Mouse (Mus musculus): ENCODE measurements around the gene Bsg. TPM values are rescaled to one million over a fixed set of nuclear protein-coding genes. Genes with fewer than 3 reads are reported as not detected.

Bsg gene
- polyA plus RNA-seq, 2 experiments = 763 to 805 TPM

DNA sequence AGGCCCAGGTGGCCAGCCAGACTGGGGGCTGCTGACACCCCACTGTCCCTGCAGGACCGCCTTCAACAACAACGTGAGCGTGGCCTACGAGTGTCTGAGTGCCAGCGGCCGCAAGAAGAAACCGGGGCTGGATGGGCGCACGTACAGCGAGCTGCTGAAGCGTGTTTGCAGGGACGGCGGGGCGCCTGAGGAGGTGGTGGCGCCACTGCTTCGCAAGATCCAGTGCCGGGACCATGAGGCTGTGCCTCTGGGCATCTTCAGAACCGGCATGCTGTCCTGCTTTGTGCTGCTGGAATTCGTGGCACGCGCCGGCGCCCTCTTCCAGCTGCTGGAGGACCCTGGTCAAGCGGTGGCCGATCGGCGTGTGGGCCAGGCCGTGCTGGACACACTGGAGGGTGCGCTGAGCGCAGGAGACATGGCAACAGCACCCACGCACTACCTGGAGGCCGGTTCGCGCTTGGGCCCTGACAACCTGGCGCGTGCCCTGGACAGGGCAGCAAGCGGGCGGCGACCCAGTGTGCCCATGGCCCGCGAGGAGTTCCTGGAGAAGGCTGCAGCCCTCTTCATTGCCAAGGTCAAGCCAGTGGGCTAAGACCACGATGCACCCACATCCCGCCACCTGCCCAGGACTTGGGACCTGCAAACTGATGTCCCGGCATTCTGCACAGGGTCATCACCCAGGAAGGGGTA, 28.8 kb upstream of the Bsg start:
- DNase-seq (ENCODE audit: low spot score) (no peak), ATAC-seq (ENCODE audit: low FRiP score, low read depth) (no peak)
- Histone ChIP-seq H3K4me3 (replicated peaks; ENCODE audit: low read length) (no peak overlapping the region), H3K27me3 (ENCODE audit: control insufficient read depth, insufficient read depth, low read length) (no peaks in the 10 kb centered on the region), H3K4me2 (replicated peaks; ENCODE audit: low read depth, low read length, severe bottlenecking) (no peak overlapping the region), H3K36me3 (ENCODE audit: control insufficient read depth, insufficient read depth, low read length) (peaks cover 12% of the 10 kb centered on the region; the same call in 1 of the 2 replicates), H3K4me1 (ENCODE audit: control insufficient read depth, insufficient read depth, low read length) (peaks cover 1% of the 10 kb centered on the region), H3K27ac (replicated peaks; ENCODE audit: low read depth, low read length) (no peak overlapping the region), H3K9me3 (ENCODE audit: control insufficient read depth, low read length) (no peaks in the 10 kb centered on the region), H3K9ac (ENCODE audit: low read depth, low read length, severe bottlenecking) (no peak overlapping the region)
- WGBS = 48% methylated on average over 38 of the region's 44 CpGs
- no peak for TF ChIP-seq POLR2A (IDR thresholded peaks at IDR 0.05; ENCODE audit: borderline replicate concordance, extremely low read depth, insufficient read depth, insufficient read length)

DNA sequence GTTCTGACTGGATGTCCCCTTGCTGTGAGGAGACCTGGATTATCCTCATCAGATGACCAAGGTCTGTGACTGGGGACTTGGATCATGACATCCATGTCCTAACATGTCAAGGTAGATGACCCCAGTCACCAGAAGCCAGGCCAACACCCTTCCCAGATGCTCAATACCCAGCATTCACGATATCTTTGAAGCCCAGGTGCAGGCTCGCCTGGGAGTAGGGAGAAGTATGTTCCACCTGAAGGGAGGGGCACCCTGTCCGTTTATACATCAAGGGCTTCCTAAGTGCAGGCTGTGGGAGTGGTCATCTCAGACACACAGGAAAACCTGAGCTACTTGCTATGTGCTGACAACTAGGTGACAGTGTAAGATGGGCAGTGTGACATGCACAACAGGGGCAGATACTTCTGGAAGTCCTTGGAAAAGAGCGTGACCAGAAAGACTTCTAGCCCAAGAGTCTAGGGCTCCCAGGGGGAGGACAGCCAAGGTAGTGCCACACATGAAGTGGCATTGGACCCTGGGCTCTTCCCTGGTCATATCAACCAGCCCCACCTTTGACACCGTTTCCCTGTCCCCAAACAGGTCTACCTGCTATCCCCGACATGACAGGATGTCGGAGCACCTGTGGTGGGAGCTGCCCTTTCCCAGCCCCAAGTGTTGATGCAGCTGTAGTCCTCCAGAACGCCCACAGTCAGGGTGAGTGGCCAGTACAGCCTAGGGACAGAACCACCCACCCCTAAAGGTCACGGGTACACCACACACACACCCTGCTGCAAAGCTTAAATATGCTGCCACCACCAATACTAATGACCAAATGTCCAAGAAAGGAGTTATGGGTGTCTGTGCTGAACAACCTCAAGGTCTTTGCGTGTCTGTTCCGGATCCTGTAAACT, 23.4 kb upstream of the Bsg start:
- Histone ChIP-seq H3K4me2 (replicated peaks; ENCODE audit: low read depth, low read length, severe bottlenecking) (peak overlapping the region; percentile 67), H3K4me3 (replicated peaks; ENCODE audit: low read length) (peak overlapping the region; percentile 78), H3K4me1 (ENCODE audit: control insufficient read depth, insufficient read depth, low read length) (peaks cover 16% of the 10 kb centered on the region), H3K27me3 (ENCODE audit: control insufficient read depth, insufficient read depth, low read length) (no peaks in the 10 kb centered on the region), H3K36me3 (ENCODE audit: control insufficient read depth, insufficient read depth, low read length) (peaks cover 23% of the 10 kb centered on the region), H3K27ac (replicated peaks; ENCODE audit: low read depth, low read length) (peak overlapping the region; percentile 71), H3K9me3 (ENCODE audit: control insufficient read depth, low read length) (no peaks in the 10 kb centered on the region), H3K9ac (ENCODE audit: low read depth, low read length, severe bottlenecking) (peak overlapping the region; percentile 82)
- DNase-seq (ENCODE audit: low spot score) (no peak), ATAC-seq (ENCODE audit: low FRiP score, low read depth) (no peak)
- WGBS = 34% methylated on average over 11 of the region's 11 CpGs
- TF ChIP-seq POLR2A (IDR thresholded peaks at IDR 0.05; ENCODE audit: borderline replicate concordance, extremely low read depth, insufficient read depth, insufficient read length) = no peak

DNA sequence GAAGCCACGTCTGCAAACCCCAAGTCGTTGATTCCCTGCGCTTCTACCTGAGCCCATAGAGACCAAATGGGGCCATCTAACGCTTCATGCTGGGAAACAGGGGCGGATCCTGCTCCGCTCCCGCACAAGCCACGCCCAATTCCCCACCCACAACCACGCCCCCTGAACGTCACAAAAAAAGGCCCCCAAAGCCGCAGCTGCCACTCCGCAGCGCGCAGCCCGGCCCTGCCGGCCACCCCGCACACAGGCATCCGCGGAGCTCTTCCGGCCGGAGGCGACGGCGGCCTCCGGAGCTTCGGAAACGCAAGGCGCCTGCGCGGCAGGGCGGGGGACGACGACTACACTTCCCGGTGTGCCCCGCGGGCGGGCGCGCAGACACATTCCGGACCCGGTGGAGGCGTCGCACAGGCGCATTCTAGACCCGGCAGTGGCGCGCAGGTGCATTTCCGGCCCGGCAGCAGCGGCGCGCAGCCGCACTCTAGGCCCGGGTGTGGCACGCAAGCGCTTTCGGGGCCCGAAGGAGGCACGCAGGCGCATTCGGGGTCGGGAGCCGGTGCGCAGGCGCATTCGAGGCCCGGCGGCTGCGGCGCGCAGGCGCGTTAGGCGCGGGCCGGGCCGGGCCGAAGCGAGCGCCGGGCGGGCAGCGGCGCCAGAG, 22.6 kb upstream of the Bsg start, which contains the start of gene Cdc34:
Gene Cdc34, plus strand, starts transcription at position 605 of the 655 bp plus-strand sequence.
- Histone ChIP-seq H3K4me3 (replicated peaks; ENCODE audit: low read length) (peak within 1 kb of the TSS; percentile 78), H3K27ac (replicated peaks; ENCODE audit: low read depth, low read length) (peak within 1 kb of the TSS; percentile 71), H3K27me3 (ENCODE audit: control insufficient read depth, insufficient read depth, low read length) (no peaks in the 10 kb centered on the region), H3K36me3 (ENCODE audit: control insufficient read depth, insufficient read depth, low read length) (peaks cover 30% of the 10 kb centered on the region), H3K4me2 (replicated peaks; ENCODE audit: low read depth, low read length, severe bottlenecking) (peak within 1 kb of the TSS; percentile 91), H3K9me3 (ENCODE audit: control insufficient read depth, low read length) (no peaks in the 10 kb centered on the region), H3K9ac (ENCODE audit: low read depth, low read length, severe bottlenecking) (peak within 1 kb of the TSS; percentile 82), H3K4me1 (ENCODE audit: control insufficient read depth, insufficient read depth, low read length) (peaks cover 16% of the 10 kb centered on the region)
- WGBS = under 1% methylated on average over 57 of the region's 84 CpGs
- peak; percentile 97 for DNase-seq (ENCODE audit: low spot score)
- TF ChIP-seq POLR2A (IDR thresholded peaks at IDR 0.05; ENCODE audit: borderline replicate concordance, extremely low read depth, insufficient read depth, insufficient read length) = peak; percentile 76; the same call in 1 of the 2 replicates
- ATAC-seq (ENCODE audit: low FRiP score, low read depth) = peak; percentile 95

DNA sequence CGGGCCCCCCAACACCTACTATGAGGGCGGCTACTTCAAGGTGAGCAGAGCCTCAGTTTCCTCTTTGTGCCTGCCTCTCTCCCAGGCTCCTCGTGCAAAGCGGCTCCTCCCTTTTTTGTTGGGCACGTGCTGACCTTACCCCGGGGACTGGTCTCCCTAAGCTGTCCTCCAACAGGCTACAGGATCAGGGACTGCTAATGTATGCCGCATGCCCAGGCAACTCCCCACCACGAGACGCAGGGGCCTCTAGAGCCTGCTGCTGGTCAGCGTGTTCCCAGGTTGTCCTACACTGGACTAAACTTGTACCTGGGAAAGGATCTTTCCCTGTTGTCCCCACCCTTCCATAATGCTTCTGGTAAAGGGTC, 21.8 kb upstream of the Bsg start:
- under 1% methylated on average over 7 of the region's 10 CpGs for WGBS
- Histone ChIP-seq H3K4me1 (ENCODE audit: control insufficient read depth, insufficient read depth, low read length) (peaks cover 16% of the 10 kb centered on the region), H3K9me3 (ENCODE audit: control insufficient read depth, low read length) (no peaks in the 10 kb centered on the region), H3K36me3 (ENCODE audit: control insufficient read depth, insufficient read depth, low read length) (peaks cover 38% of the 10 kb centered on the region), H3K27me3 (ENCODE audit: control insufficient read depth, insufficient read depth, low read length) (no peaks in the 10 kb centered on the region), H3K4me2 (replicated peaks; ENCODE audit: low read depth, low read length, severe bottlenecking) (peak overlapping the region; percentile 91), H3K9ac (ENCODE audit: low read depth, low read length, severe bottlenecking) (peak overlapping the region; percentile 82), H3K4me3 (replicated peaks; ENCODE audit: low read length) (peak overlapping the region; percentile 78), H3K27ac (replicated peaks; ENCODE audit: low read depth, low read length) (peak overlapping the region; percentile 65)
- DNase-seq (ENCODE audit: low spot score) (no peak), ATAC-seq (ENCODE audit: low FRiP score, low read depth) (no peak)
- TF ChIP-seq POLR2A (IDR thresholded peaks at IDR 0.05; ENCODE audit: borderline replicate concordance, extremely low read depth, insufficient read depth, insufficient read length) = no peak

Data from limb, embryonic 14.5 days (tissue).